Mouse (Mus musculus) testis, adult 2 months (tissue): ENCODE data around the gene Numa1.

Source experiments
- CTCF ChIP-seq: fragments of 200-500 bp; IDR thresholded peaks from 2 replicates; pipeline ENCODE4 v1.5.1; 2012; ENCODE audit warnings: low read depth, mild to moderate bottlenecking, inconsistent platforms, low read length, moderate library complexity; ENCODE audit not compliant: control insufficient read depth, insufficient read depth, insufficient replicate concordance
- POLR2A ChIP-seq: fragments of 200-500 bp; IDR thresholded peaks from 2 replicates; pipeline ENCODE4 v1.6.1; 2012; ENCODE audit warnings: low read depth, mild to moderate bottlenecking, inconsistent platforms, low read length, moderate library complexity; ENCODE audit not compliant: control insufficient read depth

GRCm38 (mm10) chr7:101896104-101897066 is 37.5 kb upstream of the Numa1 start:
- TF ChIP-seq CTCF (no peak), POLR2A (peak; percentile 76)
